Mouse (Mus musculus) cerebellum, adult 11 months (tissue): ENCODE data around the gene Klhl3.

Experiments used
- DNase-seq: peaks from one replicate; pipeline ENCODE4 v3.0.0; 2022

The Klhl3 gene

DNA sequence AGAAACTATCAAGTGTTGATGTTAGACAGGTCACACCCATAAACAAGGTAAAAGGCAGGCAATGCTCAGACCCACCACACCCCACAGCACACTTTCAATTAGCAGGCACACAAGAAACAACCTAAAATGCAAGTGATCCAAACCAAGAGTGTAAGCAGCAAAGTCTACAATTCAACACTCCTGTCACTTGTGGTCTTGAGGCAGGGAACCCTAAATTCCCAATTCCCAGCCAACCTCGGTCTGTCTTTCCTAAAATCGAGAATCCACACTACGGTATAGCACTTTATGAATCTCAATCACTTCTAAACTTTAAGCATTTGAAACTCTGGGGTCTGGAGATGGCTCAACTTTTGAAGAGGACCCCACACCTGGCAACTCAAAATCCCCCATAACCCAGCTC, 10.9 kb upstream of the Klhl3 start:
- no peak for DNase-seq

DNA sequence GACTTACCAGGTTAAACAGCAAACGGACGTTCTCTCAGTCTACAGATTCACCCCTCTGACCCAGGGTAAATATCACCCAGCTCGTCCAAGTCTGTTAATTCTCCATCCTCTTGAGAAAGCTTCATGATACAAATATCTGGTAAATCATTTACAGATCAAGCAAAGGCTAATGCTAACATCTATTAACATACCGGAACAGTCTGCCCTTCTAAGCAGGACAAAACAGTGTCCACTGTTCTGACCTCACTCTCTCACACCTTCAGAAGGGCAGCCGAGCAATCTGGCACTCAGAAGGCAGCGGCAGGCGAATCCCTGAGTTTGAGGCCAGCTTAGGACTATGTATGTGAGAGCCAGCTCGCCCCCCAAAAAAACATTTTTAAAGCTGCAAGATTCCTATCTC, 10.0 kb upstream of the Klhl3 start:
- no peak for DNase-seq

DNA sequence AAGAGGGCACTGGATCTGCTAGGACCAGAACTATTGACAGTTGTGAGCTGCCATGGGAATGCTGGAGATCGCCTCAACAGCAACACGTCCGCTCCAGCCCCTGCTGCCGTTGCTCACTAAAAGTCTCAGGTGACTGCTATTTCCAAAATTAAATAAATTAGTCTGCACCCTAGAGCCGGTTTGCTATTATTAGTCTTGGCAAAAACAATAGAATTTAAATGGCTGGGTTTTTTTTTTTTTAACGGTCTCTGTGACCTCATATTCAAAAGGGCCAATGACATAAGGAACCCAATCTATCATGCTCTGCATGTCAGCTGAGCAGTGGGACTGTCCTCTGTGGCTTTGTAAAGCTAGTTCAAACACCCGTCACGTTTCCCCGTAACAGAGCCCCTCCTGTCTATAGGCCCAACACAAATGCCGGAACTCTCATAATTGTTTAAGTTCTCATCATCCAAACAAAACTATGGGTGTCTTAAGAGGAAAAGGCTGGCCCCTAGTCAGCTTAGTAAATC, 9.4 kb upstream of the Klhl3 start:
- DNase-seq: no peak

DNA sequence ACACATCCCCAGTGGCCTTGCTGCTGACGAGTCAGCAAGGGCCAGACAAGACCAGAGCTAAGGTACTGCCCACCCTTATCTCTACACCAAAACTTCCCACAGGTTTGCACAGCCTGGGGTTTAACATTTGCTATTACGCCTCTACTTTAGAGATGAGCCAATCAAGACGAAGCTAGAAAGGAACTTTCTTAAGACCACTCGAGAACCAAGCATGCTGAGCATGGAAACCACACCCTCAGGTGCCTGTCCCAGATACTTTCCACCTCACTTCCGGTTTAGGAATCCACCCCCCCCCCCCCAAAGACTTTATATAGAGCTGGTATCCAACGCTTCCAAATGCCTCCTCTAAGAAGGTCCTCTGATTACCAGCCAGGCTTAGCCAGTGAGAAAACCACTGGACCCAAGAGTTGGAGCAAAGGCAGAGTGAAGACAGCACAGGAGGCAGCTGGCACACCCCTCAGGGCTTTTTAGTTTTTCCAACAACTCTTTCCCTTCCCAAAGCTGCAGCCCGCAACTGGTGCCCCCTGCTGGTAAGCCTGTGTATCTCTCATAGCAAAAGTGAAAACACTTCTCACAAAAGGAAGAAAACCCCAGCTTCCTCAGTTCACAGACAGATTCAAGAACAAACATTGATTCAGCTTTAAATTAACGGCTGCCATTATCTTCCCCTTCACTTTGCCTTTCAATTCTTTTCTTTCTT, 4.1 kb upstream of the Klhl3 start:
- peak; percentile 45 for DNase-seq

DNA sequence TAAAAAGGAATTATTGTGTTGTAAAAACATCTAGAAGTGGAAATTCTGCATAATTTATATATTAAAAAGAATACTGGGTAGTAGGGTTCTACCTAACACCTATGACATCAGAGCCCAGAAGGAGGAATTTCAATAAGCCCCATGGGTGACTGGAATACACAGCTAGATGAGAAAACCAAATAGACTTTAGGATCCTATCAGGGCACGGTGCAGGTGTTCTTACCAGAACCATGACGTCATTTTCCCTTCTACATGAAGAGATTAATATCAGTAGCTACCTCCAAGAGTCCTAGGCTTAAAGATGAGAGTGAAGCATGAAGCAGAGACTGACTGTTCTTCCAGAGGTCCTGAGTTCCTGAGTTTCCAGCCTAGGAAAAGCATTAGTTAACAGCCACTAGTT, 3.4 kb upstream of the Klhl3 start:
- DNase-seq: no peak

DNA sequence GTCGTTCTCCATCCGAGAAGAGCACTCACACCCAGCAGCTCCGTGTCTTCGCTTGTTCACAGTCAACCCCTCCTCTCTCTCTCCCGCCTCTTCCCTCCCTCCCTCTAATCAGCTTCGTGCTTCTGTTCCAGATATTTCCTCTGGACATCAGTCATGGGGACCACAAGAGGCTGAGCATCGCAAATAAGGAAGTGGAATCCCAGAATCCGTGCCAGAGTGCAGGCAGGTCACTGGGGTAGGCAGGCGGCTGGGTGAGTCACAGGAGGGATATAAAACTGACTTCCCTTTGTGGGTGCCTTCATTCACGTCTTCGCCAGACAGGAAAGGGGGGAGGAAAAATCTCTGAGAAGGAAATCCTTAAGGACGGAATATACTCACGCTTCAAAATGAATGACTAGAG, 1.8 kb upstream of the Klhl3 start:
- no peak for DNase-seq

DNA sequence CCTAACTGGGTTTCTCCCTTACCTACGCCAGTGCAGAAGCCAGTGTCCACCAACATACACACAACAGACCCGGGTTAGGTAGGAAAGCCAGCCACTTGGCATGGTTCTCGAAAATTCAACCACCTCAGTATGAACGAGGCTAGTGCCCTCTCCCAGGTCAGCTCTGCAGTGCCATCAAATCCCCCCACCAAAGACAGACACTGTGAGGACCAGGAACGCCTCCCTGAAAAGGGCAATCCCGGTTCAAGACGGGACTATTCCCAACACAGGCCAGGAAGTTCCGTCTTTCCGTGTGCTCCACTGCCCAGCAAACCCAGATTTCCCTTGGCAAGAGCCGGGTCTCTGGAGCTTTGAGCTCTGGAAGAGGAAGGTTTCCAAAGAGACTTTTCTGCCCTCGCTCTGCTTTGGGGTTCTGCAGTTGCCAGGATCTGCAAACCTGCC, 771 bp downstream of the Klhl3 start:
- DNase-seq: peak; percentile 37

DNA sequence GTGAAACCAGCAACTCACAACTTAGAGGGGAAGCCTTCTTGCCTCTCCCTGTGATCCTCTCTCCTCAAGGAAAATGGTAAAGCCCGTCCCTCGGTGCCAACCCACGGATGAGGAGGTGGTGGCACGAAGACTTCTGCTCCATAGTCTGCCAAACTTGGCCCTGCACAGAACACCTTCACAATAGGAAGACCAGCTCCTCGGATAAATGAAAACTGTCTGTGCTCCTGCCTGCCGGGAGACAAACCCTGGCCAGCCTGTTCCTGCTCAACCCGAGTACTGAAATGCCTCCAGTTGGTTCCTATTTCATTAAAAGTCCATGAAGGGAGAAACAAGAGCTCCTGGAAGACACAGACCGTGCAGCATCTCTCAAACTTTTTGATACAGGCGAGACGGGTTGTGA, 1.2 kb downstream of the Klhl3 start:
- DNase-seq: no peak

DNA sequence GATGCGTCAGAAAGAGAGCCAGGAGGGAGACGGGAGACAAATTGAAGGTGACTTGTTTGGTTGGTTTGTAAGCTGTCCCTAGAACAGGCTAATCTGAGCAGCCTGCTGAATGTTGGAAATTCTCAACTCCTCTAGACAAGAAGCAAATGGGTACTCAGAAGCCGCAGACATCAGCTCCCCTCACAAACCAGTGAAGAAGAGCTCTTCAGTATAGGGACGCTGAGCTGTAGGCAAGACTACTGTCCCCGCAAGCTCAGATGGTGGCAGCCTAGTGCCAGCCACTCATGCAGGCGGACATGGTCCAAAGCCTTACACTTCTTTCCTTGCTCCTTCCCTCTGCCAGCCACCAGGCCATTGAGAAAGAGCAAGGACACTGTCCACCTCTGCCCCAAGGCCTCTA, 2.1 kb downstream of the Klhl3 start:
- DNase-seq: no peak

DNA sequence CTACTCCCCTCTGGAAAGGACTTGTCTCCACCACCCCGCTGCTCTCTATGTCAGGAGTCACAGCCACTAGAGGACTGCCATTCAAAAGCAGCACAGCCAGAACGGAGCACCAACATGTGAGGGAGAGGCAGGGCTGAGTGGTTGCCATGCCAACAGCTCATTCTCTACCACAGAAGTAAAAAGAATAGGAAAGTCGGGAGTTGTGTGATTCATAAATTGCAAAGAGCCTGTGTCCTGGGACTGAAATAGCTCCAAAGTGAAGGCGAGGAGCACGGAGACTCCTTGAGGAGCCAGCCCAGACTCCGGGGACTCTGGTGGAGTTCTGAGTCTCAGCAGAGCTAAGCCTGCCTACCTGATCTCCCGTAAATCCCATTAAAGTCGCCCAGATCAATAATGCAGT, 22.7 kb downstream of the Klhl3 start:
- no peak for DNase-seq

DNA sequence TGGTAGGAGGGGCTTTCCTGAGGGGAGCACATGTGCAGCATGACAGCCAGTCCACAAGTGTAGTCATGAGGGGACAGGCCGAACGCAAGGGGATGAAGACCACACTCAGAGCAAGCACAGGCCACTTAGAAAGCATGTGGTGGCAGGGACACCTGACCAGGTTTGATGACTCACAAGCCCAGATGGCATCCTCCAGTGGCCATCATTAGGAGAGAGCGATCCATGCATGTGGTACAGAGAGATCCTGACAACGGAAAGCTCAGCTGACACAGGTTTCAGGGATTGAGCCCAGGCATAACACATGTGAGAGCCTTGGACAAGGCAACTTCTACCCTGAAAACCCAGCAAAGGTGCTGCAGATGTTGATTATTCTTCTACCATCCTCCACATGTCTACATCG, 29.0 kb downstream of the Klhl3 start:
- DNase-seq: peak; percentile 33

DNA sequence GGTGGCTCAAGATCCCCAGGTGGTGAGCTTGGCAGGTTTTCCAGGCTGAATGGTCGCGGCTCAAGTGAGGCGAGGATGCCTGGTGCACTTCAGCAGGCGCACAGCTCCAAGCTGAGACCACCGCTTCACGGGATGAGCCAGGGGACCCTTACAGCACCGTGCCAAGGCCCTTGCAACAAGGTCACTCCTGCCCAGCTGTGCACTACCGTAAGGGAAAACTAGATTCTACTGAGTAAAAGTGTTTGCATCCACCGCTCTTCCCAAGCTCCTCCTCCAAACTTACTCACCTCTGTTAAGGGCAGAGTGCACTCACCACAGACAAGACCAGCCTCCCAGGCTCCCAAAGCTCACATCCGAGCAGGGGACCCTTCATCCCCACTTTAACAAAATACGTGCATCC, 29.9 kb downstream of the Klhl3 start:
- no peak for DNase-seq

DNA sequence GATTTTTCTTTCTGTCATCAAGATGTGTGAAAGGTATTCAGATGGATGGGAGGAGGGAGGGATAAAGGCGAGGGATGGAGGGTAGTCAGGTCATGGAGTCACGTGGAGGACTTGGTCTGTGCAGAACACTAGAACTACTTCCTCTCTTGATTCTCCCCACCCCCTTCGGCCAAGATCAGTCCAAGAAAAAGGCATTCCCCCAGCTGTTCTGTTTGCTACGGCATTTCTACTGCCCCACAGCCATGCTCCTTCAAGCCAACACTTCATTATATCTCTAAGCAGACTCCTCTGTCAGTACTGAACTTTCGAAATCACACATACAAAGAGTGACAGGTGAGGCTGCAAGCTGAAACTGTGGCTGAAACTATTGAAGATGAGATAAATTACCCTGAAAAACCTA, 30.3 kb downstream of the Klhl3 start:
- DNase-seq: no peak

DNA sequence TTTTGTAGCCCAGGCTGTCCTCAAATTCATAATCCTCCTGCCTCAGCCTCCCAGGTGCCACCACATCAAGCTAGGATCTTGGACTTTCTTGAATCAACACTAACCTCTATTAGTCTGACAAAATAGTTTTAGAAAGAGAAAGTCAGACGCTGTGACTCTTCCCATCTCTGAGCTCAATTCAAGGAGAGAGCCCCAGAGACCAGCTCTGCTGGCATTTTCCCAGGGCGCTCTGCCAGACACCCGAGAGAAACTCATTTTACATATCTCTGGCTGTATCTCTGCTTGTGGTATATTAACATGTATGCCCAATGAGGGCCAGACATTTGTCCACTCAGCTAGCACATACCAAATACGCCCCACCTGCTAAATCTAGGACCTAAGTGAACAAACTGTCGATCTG, 35.0 kb downstream of the Klhl3 start:
- no peak for DNase-seq

DNA sequence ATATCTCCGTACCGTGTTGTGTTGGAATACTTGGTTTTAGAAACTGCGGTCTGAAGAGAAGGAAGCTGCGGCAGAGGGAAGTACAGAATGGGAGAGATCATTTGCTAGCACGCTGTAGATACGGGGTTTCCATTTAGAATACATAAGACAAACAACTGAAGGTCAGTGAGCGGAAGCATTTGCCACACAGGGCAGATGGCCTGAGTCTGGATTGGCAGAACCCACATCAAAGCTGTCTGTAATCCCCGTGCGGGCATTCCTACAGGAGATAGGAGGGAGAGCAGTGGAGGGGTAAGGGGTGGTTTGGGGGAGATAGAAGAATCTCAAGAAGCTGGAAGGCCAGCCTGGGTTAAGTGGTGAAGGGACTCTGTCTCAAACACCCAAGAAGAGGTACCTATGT, 38.5 kb downstream of the Klhl3 start:
- peak; percentile 35 for DNase-seq

DNA sequence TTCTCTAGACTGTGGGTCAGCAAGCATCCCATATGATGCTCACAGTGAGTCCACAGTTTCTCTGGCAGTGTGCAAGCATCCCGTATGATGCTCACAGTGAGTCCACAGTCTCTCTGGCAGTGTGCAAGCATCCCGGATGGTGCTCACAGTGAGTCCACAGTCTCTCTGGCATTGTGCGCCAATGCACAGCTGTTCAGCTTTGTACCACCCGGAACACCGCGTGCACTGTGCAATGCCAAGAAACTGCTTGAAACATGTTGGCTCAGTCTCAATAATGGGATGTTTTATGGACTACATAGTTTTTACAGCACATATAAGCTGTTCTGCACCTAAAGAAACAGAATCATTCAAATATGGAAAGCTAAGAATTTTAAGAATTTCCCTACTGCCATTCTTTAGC, 38.9 kb downstream of the Klhl3 start:
- peak; percentile 38 for DNase-seq

DNA sequence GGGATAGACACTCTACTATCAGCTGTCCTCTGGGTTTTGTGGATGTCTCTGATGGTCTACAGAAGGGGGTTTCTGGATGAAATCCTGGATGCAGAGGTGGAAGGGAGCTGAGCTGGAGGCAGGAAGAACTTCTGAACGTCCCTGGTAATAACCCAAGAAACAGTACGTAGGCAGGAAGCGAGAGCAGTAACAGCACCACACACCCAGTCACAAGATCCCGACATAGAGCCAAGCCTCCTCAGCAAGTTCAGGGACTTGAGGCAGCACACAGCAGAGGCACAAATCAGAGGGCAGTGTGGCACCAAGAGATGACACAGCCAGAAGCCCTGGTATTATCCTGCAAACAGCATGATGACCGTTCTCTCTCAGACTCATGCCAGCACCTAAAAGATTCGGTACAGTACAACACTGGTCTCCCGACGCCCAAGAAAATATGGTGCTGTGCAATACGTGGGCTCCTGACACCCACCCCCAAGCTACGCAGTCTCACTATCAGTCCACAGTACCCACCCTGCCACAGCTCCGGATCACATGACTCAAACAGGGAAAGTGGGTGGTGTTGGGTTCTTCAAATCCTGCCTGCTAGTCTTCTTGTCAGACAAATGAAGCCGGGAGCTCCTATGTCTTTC, 40.0 kb downstream of the Klhl3 start:
- no peak for DNase-seq

DNA sequence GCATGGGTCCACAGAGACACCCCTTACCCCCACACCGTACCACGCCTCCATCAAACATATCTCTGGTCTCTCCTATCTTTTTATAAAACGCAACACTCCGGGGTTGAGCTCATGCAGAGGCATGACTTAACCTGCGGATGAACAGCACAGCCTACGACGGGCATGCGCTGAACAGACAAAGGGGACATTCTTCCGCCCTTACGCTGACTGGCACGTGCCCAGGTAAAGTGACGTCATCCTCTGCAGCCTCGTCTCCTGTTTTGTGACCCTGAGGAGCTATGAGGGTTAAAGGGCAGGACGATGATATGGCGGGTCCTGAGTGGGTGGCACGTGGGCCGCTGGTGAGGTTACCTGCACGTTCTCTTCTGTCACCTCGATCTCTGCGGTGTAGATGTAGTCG, 42.2 kb downstream of the Klhl3 start:
- DNase-seq: no peak

DNA sequence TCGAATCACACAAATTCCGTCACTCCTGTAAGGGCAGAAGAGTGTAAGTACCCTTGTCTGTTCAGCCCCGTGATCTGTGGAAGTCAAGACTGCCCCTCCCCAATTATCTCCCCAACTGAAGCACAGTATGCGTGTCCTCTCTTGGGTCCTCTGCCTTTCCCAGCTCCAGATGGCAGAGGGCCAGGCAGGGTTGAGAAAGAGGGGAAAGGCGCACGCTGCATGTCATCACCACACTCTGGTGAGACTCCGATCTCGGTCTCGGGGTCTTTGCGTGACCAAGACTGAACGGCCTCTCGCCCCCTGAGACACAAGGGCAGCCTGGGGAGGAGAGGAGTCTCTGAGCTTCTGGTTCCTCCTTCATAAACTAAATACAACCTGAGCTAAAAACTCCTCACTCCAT, 42.9 kb downstream of the Klhl3 start:
- no peak for DNase-seq

DNA sequence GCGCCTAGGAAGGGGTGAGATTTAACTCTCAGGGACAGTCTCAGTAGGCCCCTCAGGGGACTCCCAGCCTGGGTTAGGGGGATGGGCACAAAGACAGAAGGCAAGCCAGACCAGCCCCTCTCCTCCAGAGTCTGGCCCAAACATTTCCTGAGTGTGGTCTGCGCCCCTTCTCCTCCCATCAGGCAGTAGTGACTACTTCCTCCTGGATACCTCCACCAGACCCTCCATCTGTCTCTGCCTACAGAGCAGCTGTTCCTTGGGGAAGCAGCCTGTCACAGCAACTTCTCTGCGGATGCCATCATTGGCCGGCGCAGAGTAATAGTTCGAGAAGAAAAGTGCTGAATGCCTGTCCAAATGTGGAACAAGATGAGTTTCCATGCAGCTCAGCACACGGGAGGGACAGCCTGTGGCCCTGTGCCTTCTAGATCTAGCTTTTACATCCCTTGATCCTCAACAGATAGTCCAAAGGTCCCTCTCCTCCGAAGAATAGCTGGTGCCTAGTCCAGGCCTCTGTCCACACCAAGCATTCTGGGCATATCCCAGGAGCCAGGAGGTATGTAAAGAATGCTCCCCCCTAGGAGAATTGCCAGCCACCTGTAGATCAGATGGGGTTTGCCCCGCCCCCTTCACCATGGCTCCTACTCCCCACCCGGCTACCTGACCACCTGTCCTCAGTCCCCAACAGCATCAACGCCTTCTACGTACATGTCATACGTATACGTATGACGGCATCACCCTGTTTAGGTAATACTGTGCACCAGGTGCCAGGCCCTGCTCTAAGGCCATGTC, 44.8 kb downstream of the Klhl3 start:
- DNase-seq: no peak

DNA sequence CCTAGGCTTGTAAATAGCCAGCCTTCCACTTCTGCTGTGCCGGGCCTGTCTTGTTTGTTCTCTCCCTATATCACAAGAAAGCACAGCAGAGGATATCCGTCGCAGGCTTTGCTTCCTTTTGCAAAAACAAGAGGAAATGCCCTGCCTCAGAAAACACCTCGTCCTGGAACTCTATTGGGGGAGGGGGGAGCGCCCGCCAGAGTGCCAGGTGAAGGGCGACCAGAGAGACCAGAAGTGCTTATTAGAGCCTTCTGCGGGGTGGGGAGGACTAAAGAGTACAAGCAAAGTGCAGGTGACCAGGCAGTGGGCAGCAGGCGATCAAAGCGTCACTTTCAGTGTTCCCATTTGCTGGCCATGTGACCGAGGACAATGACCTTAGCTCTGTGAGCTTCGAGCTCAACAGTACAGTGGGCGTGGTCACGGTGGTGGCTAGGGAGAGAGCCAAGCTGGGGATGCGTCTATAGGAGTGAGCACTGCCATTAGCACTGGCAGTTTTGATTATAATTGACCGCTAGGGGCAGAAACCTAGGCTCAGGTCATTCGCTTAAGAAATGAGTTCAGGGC, 45.8 kb downstream of the Klhl3 start:
- DNase-seq: no peak

DNA sequence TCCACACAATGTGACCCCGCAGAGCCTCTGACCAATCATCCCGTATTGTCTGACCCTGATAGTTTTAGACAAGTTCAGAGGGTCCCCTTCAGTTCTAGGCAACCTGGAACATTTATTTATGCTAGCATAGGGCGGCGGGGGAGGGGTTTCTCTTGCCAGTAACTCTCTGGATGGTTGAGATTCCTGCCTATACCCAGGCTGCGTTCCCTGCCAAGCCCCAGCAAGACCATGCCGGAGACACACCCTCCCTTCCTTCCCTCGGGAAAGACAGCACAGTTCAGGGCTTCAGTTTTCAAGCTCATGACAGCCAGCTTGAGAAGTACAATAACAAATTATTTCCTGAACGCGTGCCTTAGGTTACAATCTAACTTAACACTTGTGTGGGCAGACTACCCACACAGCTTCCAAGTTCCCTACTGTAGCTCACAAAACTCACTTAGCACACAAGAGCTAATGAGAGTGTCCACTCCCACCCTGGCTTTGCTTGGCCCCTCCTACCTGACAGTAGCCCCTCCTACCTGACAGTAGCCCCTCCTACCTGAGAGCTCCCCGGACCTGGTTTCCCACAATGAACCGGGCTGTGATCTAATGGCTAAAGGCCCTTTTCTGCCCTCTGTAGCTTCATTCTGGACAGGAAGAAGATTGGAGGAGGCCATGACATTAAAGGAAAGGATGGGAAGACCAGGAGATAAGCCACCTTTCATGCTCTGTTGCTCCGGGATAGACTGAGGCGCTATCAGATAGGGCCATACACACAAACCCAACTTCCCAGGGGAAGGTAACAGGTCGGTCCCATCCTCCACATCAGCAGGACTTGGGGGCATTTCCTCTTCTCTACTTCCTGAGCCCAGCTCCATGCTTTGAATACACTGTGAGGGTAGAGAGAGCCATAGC, 46.6 kb downstream of the Klhl3 start:
- DNase-seq: no peak

DNA sequence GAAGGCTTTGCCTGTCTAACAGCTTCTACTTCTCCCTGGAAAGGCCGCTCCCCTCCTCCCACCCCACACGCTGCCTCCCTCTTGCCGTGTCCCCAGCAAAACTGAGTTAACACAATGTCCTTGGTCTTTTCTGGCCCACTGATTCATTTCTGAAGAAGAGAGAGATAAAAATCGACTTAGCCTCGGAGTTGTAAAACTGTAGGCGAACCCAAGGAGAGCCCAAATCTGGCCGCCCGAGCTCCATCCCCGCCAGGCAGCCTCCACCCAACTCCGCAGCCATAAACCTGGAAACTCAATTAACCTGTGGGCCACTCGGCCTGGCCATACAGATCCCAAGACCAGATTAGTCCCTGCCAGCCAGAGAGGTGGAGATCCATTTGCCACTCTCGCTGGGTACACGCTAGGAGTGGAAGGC, 47.3 kb downstream of the Klhl3 start:
- DNase-seq: no peak
